Mouse (Mus musculus): ENCODE data around the gene Ddx58.

GRCm38 (mm10) chr4:40227131-40227530 is 12.5 kb downstream of the Ddx58 start:
- no peak for TF ChIP-seq POLR2A (IDR thresholded peaks at IDR 0.05; ENCODE audit: insufficient read depth, low read length)
- TF ChIP-seq CTCF (IDR thresholded peaks at IDR 0.05; ENCODE audit: low read depth, low read length), result no peak

Measured in ES-Bruce4 (cell line).